Mouse (Mus musculus) heart, postnatal 0 days (tissue): ENCODE data around the gene Rad54l2.

Experiments used
- CTCF ChIP-seq: IDR thresholded peaks from 2 replicates; pipeline ENCODE4 v1.5.1; 2016; ENCODE audit warnings: antibody characterized with exemption, control low read depth, low read depth
- EP300 ChIP-seq: IDR thresholded peaks from 2 replicates; pipeline ENCODE4 v1.6.1; 2016; ENCODE audit warnings: antibody characterized with exemption, low read depth

DNA sequence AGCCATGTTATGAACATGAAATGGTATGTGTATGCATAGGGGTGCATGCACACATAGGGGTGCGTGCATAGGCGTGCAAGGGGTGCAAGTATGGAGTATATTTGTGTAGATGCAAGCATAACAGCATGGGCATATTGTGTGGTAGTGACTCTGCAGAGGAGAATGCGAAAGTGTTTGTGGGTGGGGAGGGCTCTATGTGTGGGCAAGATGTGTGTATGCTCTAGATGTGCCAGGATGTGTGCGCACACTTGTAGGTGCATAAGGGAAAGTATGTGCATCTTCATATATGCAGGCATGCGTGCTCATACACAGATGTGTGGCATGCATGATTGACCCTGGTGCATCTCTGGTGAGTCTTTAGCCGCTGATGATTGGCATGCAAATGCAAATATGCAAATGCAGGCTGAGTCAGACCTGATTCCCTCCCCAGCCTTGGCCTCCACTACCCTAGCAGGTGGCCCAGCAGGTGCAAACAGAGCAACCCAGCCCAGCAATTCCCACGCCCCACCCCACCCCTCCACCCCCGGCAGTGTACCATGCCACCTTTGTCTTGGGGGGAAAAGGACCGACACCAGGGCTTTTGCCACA is 143.2 kb downstream of the Rad54l2 start:
- no peak for TF ChIP-seq CTCF
- TF ChIP-seq EP300 = no peak
